Mouse (Mus musculus) lung, adult 10 weeks (tissue): ENCODE results near the gene Lingo1. TPM values are rescaled to one million over a fixed set of nuclear protein-coding genes. Genes with fewer than 3 reads are reported as not detected.

ENCODE experiments used
- polyA plus RNA-seq: library from polyadenylated mRNA; stranded (reverse); fragments of 350-450 nt; fragmentation: Illumina TruSeq; extraction: RNeasy Lipid Tissue Mini Kit (QIAGEN cat#74804); gene quantifications from one replicate; pipeline ENCODE4 v1.2.3, GENCODE M21; 2014; ENCODE audit warnings: low read depth, low replicate concordance; ENCODE audit not compliant: insufficient read depth

The Lingo1 gene
- 0.58 TPM for polyA plus RNA-seq

GRCm38 (mm10) chr9:56795721-56796655 is at the start of gene Lingo1:
Lingo1 (minus strand) TSS chr9:56796468.

Other genes starting within 250 kb of the Lingo1 start
- gene Odf3l1, start 68.2 kb upstream of the Lingo1 start, polyA plus RNA-seq, result not detected
- 7.1 TPM for gene Cspg4, start 68.6 kb upstream of the Lingo1 start, polyA plus RNA-seq
- 11.3 TPM for gene Snx33, start 131.9 kb upstream of the Lingo1 start, polyA plus RNA-seq
- 99.3 TPM for gene Imp3, start 141.0 kb upstream of the Lingo1 start, polyA plus RNA-seq
- gene Snupn, start 154.4 kb upstream of the Lingo1 start, polyA plus RNA-seq, result 11.3 TPM
- gene Ptpn9, start 198.5 kb upstream of the Lingo1 start, polyA plus RNA-seq, result 15.0 TPM